ENCODE assay signal across 8 mouse cellular contexts in the genomic region with DNA sequence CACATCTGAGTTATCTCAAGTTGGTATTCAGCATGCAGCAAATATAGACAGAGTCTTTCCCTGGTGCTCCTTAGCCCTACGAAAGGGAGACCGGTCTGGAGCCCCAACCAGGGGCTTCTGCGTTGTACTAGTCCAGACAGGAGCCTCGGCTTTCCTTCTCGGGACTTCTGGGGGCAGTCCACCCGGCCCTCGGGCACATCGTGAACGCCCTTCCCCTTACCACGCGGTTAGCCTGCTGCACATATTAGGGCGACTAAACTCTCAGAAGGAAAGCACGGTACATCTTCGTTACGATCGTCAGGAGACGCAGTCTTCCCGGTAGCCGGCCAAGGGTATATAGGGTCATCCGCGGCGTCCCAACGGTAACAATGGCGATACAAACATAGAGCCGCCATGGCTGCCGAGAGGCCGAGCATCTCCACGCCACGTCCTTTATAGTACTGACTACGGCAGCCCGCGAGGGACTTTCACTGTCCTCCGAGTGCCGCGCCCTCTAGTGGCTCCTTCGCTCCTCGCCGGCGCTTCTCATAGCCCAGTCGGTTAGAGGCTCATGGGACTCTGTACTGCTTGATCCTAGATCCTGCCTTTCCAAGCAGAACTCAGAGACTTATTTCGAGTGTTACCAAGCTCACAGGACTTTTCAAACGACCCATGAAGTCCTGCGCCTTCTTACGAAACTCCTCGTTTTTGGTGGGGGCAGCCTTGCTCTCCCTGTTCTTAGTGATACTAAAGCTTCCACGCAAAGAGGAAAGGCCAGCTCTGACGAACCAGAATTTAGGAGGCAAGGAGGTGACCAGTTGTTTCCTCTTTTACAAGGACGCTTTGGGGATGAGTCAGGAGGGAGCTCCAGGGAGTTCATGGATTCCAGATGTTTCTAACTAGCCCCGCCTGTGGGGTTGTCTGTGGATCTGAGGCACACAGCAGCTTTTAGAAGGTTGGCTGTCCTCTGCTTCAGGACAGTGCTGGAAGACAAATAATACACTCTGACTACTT. TPM values are rescaled to one million over a fixed set of nuclear protein-coding genes. Genes with fewer than 3 reads are reported as not detected.
A peak's percentile ranks its signal among the peaks of the same experiment; 100 is the strongest.
DNase-seq lines count a peak whose midpoint lies in the region; ATAC-seq and TF ChIP-seq lines count a peak whose summit lies in the region.

No protein-coding gene starts in this region.

- peak; percentile 92; the same call in 1 of the 2 replicates for TF ChIP-seq POLR2A in brain, embryonic 14.5 days (IDR thresholded peaks at IDR 0.05; ENCODE audit: borderline replicate concordance, extremely low read depth, insufficient read depth, insufficient read length, poor library complexity, severe bottlenecking)

- peak overlapping the region; percentile 91 for H3ac ChIP-seq in C2C12 (ENCODE audit: control insufficient read depth, insufficient read length, low read depth)

- peaks cover 44% of the 10 kb centered on the region for H3K79me2 ChIP-seq in C2C12 (ENCODE audit: control insufficient read depth, insufficient read depth)

- peaks cover 27% of the 10 kb centered on the region for H3K79me3 ChIP-seq in C2C12 (ENCODE audit: low read depth)

- peak; percentile 88 for ATAC-seq in erythroblast, adult 5-6 weeks (replicated peaks; ENCODE audit: low FRiP score, poor library complexity, severe bottlenecking)
- peak; percentile 78 for ATAC-seq in heart, embryonic 11.5 days (replicated peaks; ENCODE audit: insufficient number of reproducible peaks, low FRiP score, low TSS enrichment)
- peak; percentile 80 for ATAC-seq in kidney, embryonic 15.5 days (replicated peaks; ENCODE audit: low FRiP score)
- peak; percentile 85 for ATAC-seq in limb, embryonic 15.5 days (ENCODE audit: insufficient number of reproducible peaks, low FRiP score, low TSS enrichment, low read depth)
- ATAC-seq in midbrain, postnatal 0 days (ENCODE audit: low FRiP score): peak; percentile 88

- H3K9me3 ChIP-seq in heart, embryonic 11.5 days (replicated peaks; ENCODE audit: control insufficient read depth, low read length): no peaks in the 10 kb centered on the region
- H3K9me3 ChIP-seq in kidney, embryonic 15.5 days (replicated peaks): no peaks in the 10 kb centered on the region
- H3K9me3 ChIP-seq in limb, embryonic 15.5 days: no peaks in the 10 kb centered on the region
- H3K9me3 ChIP-seq in midbrain, postnatal 0 days (ENCODE audit: low read length): no peaks in the 10 kb centered on the region

- peak overlapping the region; percentile 93 for H3K9ac ChIP-seq in heart, embryonic 11.5 days (ENCODE audit: low read depth, low read length)
- H3K9ac ChIP-seq in kidney, embryonic 15.5 days: peak overlapping the region; percentile 92
- peak overlapping the region; percentile 78 for H3K9ac ChIP-seq in limb, embryonic 15.5 days
- H3K9ac ChIP-seq in midbrain, postnatal 0 days (replicated peaks; ENCODE audit: low read length, poor library complexity, severe bottlenecking): peak overlapping the region; percentile 90

- peak overlapping the region; percentile 100 for H3K4me3 ChIP-seq in C2C12 (ENCODE audit: insufficient read depth, poor library complexity, severe bottlenecking)
- H3K4me3 ChIP-seq in heart, embryonic 11.5 days (ENCODE audit: low read depth, low read length): peak overlapping the region; percentile 69
- H3K4me3 ChIP-seq in kidney, embryonic 15.5 days (replicated peaks): peak overlapping the region; percentile 91
- peak overlapping the region; percentile 69 for H3K4me3 ChIP-seq in limb, embryonic 15.5 days
- H3K4me3 ChIP-seq in midbrain, postnatal 0 days (ENCODE audit: low read depth, low read length): peak overlapping the region; percentile 83

- H3K4me1 ChIP-seq in heart, embryonic 11.5 days (ENCODE audit: control insufficient read depth, insufficient read depth, low read length): peaks cover 11% of the 10 kb centered on the region
- peaks cover 33% of the 10 kb centered on the region for H3K4me1 ChIP-seq in kidney, embryonic 15.5 days
- H3K4me1 ChIP-seq in limb, embryonic 15.5 days: peaks cover 30% of the 10 kb centered on the region
- H3K4me1 ChIP-seq in midbrain, postnatal 0 days (ENCODE audit: insufficient read depth, low read length): peaks cover 8% of the 10 kb centered on the region; the same call in 1 of the 2 replicates

- H3K36me3 ChIP-seq in C2C12 (ENCODE audit: control insufficient read depth, insufficient read depth): peaks cover 42% of the 10 kb centered on the region
- peaks cover 19% of the 10 kb centered on the region for H3K36me3 ChIP-seq in heart, embryonic 11.5 days (ENCODE audit: control insufficient read depth, insufficient read depth, low read length)
- H3K36me3 ChIP-seq in kidney, embryonic 15.5 days: peaks cover 37% of the 10 kb centered on the region
- peaks cover 32% of the 10 kb centered on the region for H3K36me3 ChIP-seq in limb, embryonic 15.5 days
- peaks cover 27% of the 10 kb centered on the region for H3K36me3 ChIP-seq in midbrain, postnatal 0 days (ENCODE audit: insufficient read depth, low read length)

- H3K27ac ChIP-seq in heart, embryonic 11.5 days (ENCODE audit: low read depth, low read length): peak overlapping the region; percentile 58
- peak overlapping the region; percentile 82 for H3K27ac ChIP-seq in kidney, embryonic 15.5 days
- peak overlapping the region; percentile 84 for H3K27ac ChIP-seq in limb, embryonic 15.5 days
- peak overlapping the region; percentile 91 for H3K27ac ChIP-seq in midbrain, postnatal 0 days (ENCODE audit: low read depth, low read length)

- TF ChIP-seq CTCF in C2C12 (IDR thresholded peaks at IDR 0.05; ENCODE audit: control insufficient read depth, insufficient read depth, insufficient read length): peak; percentile 94
- TF ChIP-seq CTCF in brain, embryonic 14.5 days (IDR thresholded peaks at IDR 0.05; ENCODE audit: borderline replicate concordance, extremely low read depth, insufficient read depth, insufficient read length): peak; percentile 95
- TF ChIP-seq CTCF in midbrain, postnatal 0 days (IDR thresholded peaks at IDR 0.05): peak; percentile 97

- no peaks in the 10 kb centered on the region for H3K27me3 ChIP-seq in C2C12 (ENCODE audit: control insufficient read depth, insufficient read depth, insufficient read length)
- no peaks in the 10 kb centered on the region for H3K27me3 ChIP-seq in heart, embryonic 11.5 days (ENCODE audit: control insufficient read depth, insufficient read depth, low read length)
- H3K27me3 ChIP-seq in kidney, embryonic 15.5 days: no peaks in the 10 kb centered on the region
- no peaks in the 10 kb centered on the region for H3K27me3 ChIP-seq in limb, embryonic 15.5 days
- H3K27me3 ChIP-seq in midbrain, postnatal 0 days (ENCODE audit: insufficient read depth, low read length): no peaks in the 10 kb centered on the region

- peak overlapping the region; percentile 82 for H3K4me2 ChIP-seq in heart, embryonic 11.5 days
- peak overlapping the region; percentile 68 for H3K4me2 ChIP-seq in kidney, embryonic 15.5 days
- peak overlapping the region; percentile 74 for H3K4me2 ChIP-seq in limb, embryonic 15.5 days
- peak overlapping the region; percentile 49 for H3K4me2 ChIP-seq in midbrain, postnatal 0 days (ENCODE audit: low read depth, low read length, poor library complexity, severe bottlenecking)

- peak; percentile 97 for DNase-seq in brain, embryonic 14.5 days (ENCODE audit: low read depth)
- DNase-seq in midbrain, postnatal 0 days (ENCODE audit: low spot score): peak; percentile 97
- DNase-seq in spleen, postnatal 10 days (ENCODE audit: low spot score in 2 of 2): peak; percentile 95 to 98

- WGBS in heart, embryonic 11.5 days (ENCODE audit: insufficient replicate concordance): 5% methylated on average over 49 of the region's 49 CpGs
- WGBS in kidney, embryonic 15.5 days: 3% methylated on average over 49 of the region's 49 CpGs
- WGBS in limb, embryonic 15.5 days: 2% methylated on average over 49 of the region's 49 CpGs
- 4% methylated on average over 49 of the region's 49 CpGs for WGBS in midbrain, postnatal 0 days

RNA-seq across cellular contexts. Expression of a gene that starts 11.9 kb away (rescaled TPM):
- polyA plus RNA-seq in C2C12 (2012; fragmentation: generic; extraction: Trizol): 8.2 TPM
- 119 and 133 TPM in 2 replicates for polyA plus RNA-seq in brain, embryonic 14.5 days (2012; rRNA removed)
- total RNA-seq in erythroblast, adult 5-6 weeks (2015; ENCODE audit: low replicate concordance): not detected in 2 replicates
- total RNA-seq in erythroblast, adult 5-6 weeks (2017; ENCODE audit: low replicate concordance): 0.34 TPM in 1 of 2 replicates, not detected in the other
- 13.4 and 14.9 TPM in 2 replicates for polyA plus RNA-seq in heart, embryonic 11.5 days (2014; fragmentation: Nextera tagmentation; extraction: Ambion mirVana)
- polyA plus RNA-seq in kidney, embryonic 15.5 days (2015; fragmentation: Nextera tagmentation; extraction: Ambion mirVana): 32.9 and 33.1 TPM in 2 replicates
- 32.0 and 42.8 TPM in 2 replicates for polyA plus RNA-seq in limb, embryonic 15.5 days (2015; fragmentation: Nextera tagmentation; extraction: Ambion mirVana)
- 237 and 261 TPM in 2 replicates for total RNA-seq in midbrain, postnatal 0 days (2014; rRNA removed)
- 155 and 162 TPM in 2 replicates for polyA plus RNA-seq in midbrain, postnatal 0 days (2015; fragmentation: Nextera tagmentation; extraction: Ambion mirVana)

RNA-seq across cellular contexts. Expression of a gene that starts 30.9 kb away (rescaled TPM):
- polyA plus RNA-seq in C2C12 (2012; fragmentation: generic; extraction: Trizol): not detected
- polyA plus RNA-seq in brain, embryonic 14.5 days (2012; rRNA removed): not detected in 2 replicates
- total RNA-seq in erythroblast, adult 5-6 weeks (2015; ENCODE audit: low replicate concordance): not detected in 2 replicates
- total RNA-seq in erythroblast, adult 5-6 weeks (2017; ENCODE audit: low replicate concordance): not detected in 2 replicates
- polyA plus RNA-seq in heart, embryonic 11.5 days (2014; fragmentation: Nextera tagmentation; extraction: Ambion mirVana): not detected in 2 replicates
- not detected in 2 replicates for polyA plus RNA-seq in kidney, embryonic 15.5 days (2015; fragmentation: Nextera tagmentation; extraction: Ambion mirVana)
- polyA plus RNA-seq in limb, embryonic 15.5 days (2015; fragmentation: Nextera tagmentation; extraction: Ambion mirVana): not detected in 2 replicates
- not detected in 2 replicates for total RNA-seq in midbrain, postnatal 0 days (2014; rRNA removed)
- not detected in 2 replicates for polyA plus RNA-seq in midbrain, postnatal 0 days (2015; fragmentation: Nextera tagmentation; extraction: Ambion mirVana)

RNA-seq across cellular contexts. Expression of a gene that starts 35.9 kb away (rescaled TPM):
- polyA plus RNA-seq in C2C12 (2012; fragmentation: generic; extraction: Trizol): 37.9 TPM
- 5.5 and 6.1 TPM in 2 replicates for polyA plus RNA-seq in brain, embryonic 14.5 days (2012; rRNA removed)
- total RNA-seq in erythroblast, adult 5-6 weeks (2015; ENCODE audit: low replicate concordance): 17.1 and 32.7 TPM in 2 replicates
- 23.0 and 24.4 TPM in 2 replicates for total RNA-seq in erythroblast, adult 5-6 weeks (2017; ENCODE audit: low replicate concordance)
- polyA plus RNA-seq in heart, embryonic 11.5 days (2014; fragmentation: Nextera tagmentation; extraction: Ambion mirVana): 15.7 and 20.6 TPM in 2 replicates
- polyA plus RNA-seq in kidney, embryonic 15.5 days (2015; fragmentation: Nextera tagmentation; extraction: Ambion mirVana): 41.7 and 47.7 TPM in 2 replicates
- polyA plus RNA-seq in limb, embryonic 15.5 days (2015; fragmentation: Nextera tagmentation; extraction: Ambion mirVana): 31.5 and 36.3 TPM in 2 replicates
- 6.4 and 8.4 TPM in 2 replicates for total RNA-seq in midbrain, postnatal 0 days (2014; rRNA removed)
- 5.0 and 6.3 TPM in 2 replicates for polyA plus RNA-seq in midbrain, postnatal 0 days (2015; fragmentation: Nextera tagmentation; extraction: Ambion mirVana)

RNA-seq across cellular contexts. Expression of a gene that starts 53.7 kb away (rescaled TPM):
- not detected for polyA plus RNA-seq in C2C12 (2012; fragmentation: generic; extraction: Trizol)
- not detected in 2 replicates for polyA plus RNA-seq in brain, embryonic 14.5 days (2012; rRNA removed)
- total RNA-seq in erythroblast, adult 5-6 weeks (2015; ENCODE audit: low replicate concordance): not detected in 2 replicates
- total RNA-seq in erythroblast, adult 5-6 weeks (2017; ENCODE audit: low replicate concordance): not detected in 2 replicates
- polyA plus RNA-seq in heart, embryonic 11.5 days (2014; fragmentation: Nextera tagmentation; extraction: Ambion mirVana): not detected in 2 replicates
- not detected in 2 replicates for polyA plus RNA-seq in kidney, embryonic 15.5 days (2015; fragmentation: Nextera tagmentation; extraction: Ambion mirVana)
- polyA plus RNA-seq in limb, embryonic 15.5 days (2015; fragmentation: Nextera tagmentation; extraction: Ambion mirVana): 0.24 TPM in 1 of 2 replicates, not detected in the other
- not detected in 2 replicates for total RNA-seq in midbrain, postnatal 0 days (2014; rRNA removed)
- 0.25 TPM in 1 of 2 replicates, not detected in the other for polyA plus RNA-seq in midbrain, postnatal 0 days (2015; fragmentation: Nextera tagmentation; extraction: Ambion mirVana)

Comparison
In these comparisons a context has a peak if more than half of its experiments do, and no peak if none do; other contexts are left out.
1. Peak in every context shown above with its lines: DNase-seq, ATAC-seq, H3K4me3 ChIP-seq and H3K27ac ChIP-seq.